Mouse (Mus musculus): ENCODE measurements around the gene Frmd4b. TPM values are rescaled to one million over a fixed set of nuclear protein-coding genes. Genes with fewer than 3 reads are reported as not detected.

Gene Frmd4b
- total RNA-seq, 1 experiment, result 2.1 TPM

DNA sequence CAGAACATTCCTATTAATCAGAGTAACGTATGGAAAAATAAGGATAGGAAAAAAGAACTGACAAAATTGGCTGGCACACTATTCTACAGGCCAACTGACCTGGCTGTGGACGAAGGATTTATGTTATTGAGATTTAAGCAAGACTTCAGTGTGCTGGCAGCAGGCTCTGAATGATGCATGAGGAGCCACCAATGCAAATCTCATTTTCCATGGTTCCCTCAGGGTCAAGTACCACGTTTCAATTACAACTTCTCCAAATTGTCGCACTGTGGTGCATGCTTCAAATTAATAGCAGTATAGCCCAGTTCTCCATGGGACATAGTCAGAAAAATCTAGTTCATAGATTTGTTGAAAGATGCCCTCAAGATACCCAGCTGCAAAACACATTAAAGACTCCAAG, 50.6 kb downstream of the Frmd4b start:
- no peaks in the 10 kb centered on the region for H3K4me1 ChIP-seq (ENCODE audit: control insufficient read depth in 2 of 2, insufficient read depth in 2 of 2, low read length in 2 of 2, poor library complexity in 1 of 2)
- no peak overlapping the region for H3K9ac ChIP-seq (ENCODE audit: insufficient read depth, low read depth, low read length, poor library complexity, severe bottlenecking)
- DNase-seq (ENCODE audit: low read depth, low spot score), result no peak
- in situ Hi-C loops (cut with MboI; ENCODE audit: low sequenced_read_pairs in 2 of 2, unreplicated experiment in 2 of 2), result no loop called here
- no peaks in the 10 kb centered on the region for H3K36me3 ChIP-seq (ENCODE audit: control insufficient read depth, insufficient read depth, low read length, poor library complexity, severe bottlenecking)
- TF ChIP-seq MAFK (IDR thresholded peaks at IDR 0.05; ENCODE audit: insufficient read depth, low read depth, low read length) (no peak), CHD2 (IDR thresholded peaks at IDR 0.05; ENCODE audit: low read depth, low read length) (no peak), ZNF384 (IDR thresholded peaks at IDR 0.05; ENCODE audit: low read depth, low read length) (no peak), ZC3H11A (IDR thresholded peaks at IDR 0.05; ENCODE audit: borderline replicate concordance, low read depth, low read length) (no peak), HCFC1 (IDR thresholded peaks at IDR 0.05; ENCODE audit: borderline replicate concordance, insufficient read depth, low read length) (no peak)
- H3K27ac ChIP-seq (ENCODE audit: insufficient read depth, low read depth, low read length, poor library complexity, severe bottlenecking), result no peak overlapping the region
- no peaks in the 10 kb centered on the region for H3K9me3 ChIP-seq (ENCODE audit: control insufficient read depth, insufficient read depth, low read depth, low read length)
- H3K4me3 ChIP-seq (ENCODE audit: insufficient read depth in 1 of 2, low read depth in 1 of 2, low read length in 2 of 2, poor library complexity in 1 of 2, severe bottlenecking in 1 of 2), result no peak overlapping the region

DNA sequence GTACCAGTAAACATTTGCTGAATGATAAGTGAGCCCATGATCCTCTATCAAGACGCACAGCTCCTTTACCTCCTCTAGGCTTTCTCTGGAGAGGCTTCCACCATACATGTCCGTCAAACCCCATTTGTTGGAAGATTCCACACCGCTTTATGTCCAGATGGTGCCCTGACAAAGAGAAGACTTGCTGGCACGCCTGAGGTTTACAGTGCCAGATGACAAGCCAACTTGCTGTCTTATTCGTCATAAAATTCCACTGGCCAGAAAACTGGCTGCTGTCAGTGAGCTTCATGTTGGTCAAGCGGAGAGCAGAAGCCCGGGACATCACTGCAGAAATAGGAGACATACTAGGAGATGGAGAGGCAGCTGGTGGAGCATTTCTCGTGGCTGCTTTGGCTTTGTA, 60.2 kb downstream of the Frmd4b start:
- Histone ChIP-seq H3K9ac (ENCODE audit: insufficient read depth, low read depth, low read length, poor library complexity, severe bottlenecking) (no peak overlapping the region), H3K36me3 (ENCODE audit: control insufficient read depth, insufficient read depth, low read length, poor library complexity, severe bottlenecking) (no peaks in the 10 kb centered on the region), H3K9me3 (ENCODE audit: control insufficient read depth, insufficient read depth, low read depth, low read length) (no peaks in the 10 kb centered on the region), H3K4me3 (ENCODE audit: insufficient read depth in 1 of 2, low read depth in 1 of 2, low read length in 2 of 2, poor library complexity in 1 of 2, severe bottlenecking in 1 of 2) (no peak overlapping the region), H3K4me1 (ENCODE audit: control insufficient read depth in 2 of 2, insufficient read depth in 2 of 2, low read length in 2 of 2, poor library complexity in 1 of 2) (no peaks in the 10 kb centered on the region), H3K27ac (ENCODE audit: insufficient read depth, low read depth, low read length, poor library complexity, severe bottlenecking) (no peak overlapping the region)
- TF ChIP-seq CHD2 (IDR thresholded peaks at IDR 0.05; ENCODE audit: low read depth, low read length) (no peak), HCFC1 (IDR thresholded peaks at IDR 0.05; ENCODE audit: borderline replicate concordance, insufficient read depth, low read length) (no peak), MAFK (IDR thresholded peaks at IDR 0.05; ENCODE audit: insufficient read depth, low read depth, low read length) (no peak), ZC3H11A (IDR thresholded peaks at IDR 0.05; ENCODE audit: borderline replicate concordance, low read depth, low read length) (no peak), ZNF384 (IDR thresholded peaks at IDR 0.05; ENCODE audit: low read depth, low read length) (no peak)
- no peak for DNase-seq (ENCODE audit: low read depth, low spot score)
- in situ Hi-C loops (cut with MboI; ENCODE audit: low sequenced_read_pairs in 2 of 2, unreplicated experiment in 2 of 2), result no loop called here

DNA sequence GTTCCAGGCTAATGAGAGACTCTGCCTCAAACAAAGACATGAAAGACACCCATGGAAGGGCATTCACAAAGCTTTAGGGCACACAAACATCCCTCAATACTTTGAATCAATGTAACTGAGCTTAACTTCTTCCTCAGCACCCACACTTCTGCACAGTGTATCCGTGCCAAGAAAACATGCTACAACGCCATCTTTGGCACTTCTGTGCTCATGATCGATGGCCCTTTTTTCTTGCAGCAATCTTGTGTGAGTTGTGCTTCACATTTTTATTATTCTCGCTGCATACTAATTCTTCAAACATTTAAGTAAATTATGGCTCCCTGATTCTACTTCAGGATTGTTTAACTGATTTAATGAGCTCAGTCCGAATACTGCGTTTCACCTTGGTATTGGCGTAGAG, 61.7 kb downstream of the Frmd4b start:
- TF ChIP-seq ZNF384 (IDR thresholded peaks at IDR 0.05; ENCODE audit: low read depth, low read length), result no peak
- no peak for TF ChIP-seq CHD2 (IDR thresholded peaks at IDR 0.05; ENCODE audit: low read depth, low read length)
- TF ChIP-seq ZC3H11A (IDR thresholded peaks at IDR 0.05; ENCODE audit: borderline replicate concordance, low read depth, low read length), result no peak
- TF ChIP-seq HCFC1 (IDR thresholded peaks at IDR 0.05; ENCODE audit: borderline replicate concordance, insufficient read depth, low read length), result no peak
- TF ChIP-seq MAFK (IDR thresholded peaks at IDR 0.05; ENCODE audit: insufficient read depth, low read depth, low read length), result no peak
- no peaks in the 10 kb centered on the region for H3K9me3 ChIP-seq (ENCODE audit: control insufficient read depth, insufficient read depth, low read depth, low read length)
- no peak for DNase-seq (ENCODE audit: low read depth, low spot score)
- H3K27ac ChIP-seq (ENCODE audit: insufficient read depth, low read depth, low read length, poor library complexity, severe bottlenecking), result no peak overlapping the region
- in situ Hi-C loops (cut with MboI; ENCODE audit: low sequenced_read_pairs in 2 of 2, unreplicated experiment in 2 of 2), result no loop called here
- no peaks in the 10 kb centered on the region for H3K36me3 ChIP-seq (ENCODE audit: control insufficient read depth, insufficient read depth, low read length, poor library complexity, severe bottlenecking)
- no peak overlapping the region for H3K9ac ChIP-seq (ENCODE audit: insufficient read depth, low read depth, low read length, poor library complexity, severe bottlenecking)
- H3K4me3 ChIP-seq (ENCODE audit: insufficient read depth in 1 of 2, low read depth in 1 of 2, low read length in 2 of 2, poor library complexity in 1 of 2, severe bottlenecking in 1 of 2), result no peak overlapping the region
- H3K4me1 ChIP-seq (ENCODE audit: control insufficient read depth in 2 of 2, insufficient read depth in 2 of 2, low read length in 2 of 2, poor library complexity in 1 of 2), result no peaks in the 10 kb centered on the region

DNA sequence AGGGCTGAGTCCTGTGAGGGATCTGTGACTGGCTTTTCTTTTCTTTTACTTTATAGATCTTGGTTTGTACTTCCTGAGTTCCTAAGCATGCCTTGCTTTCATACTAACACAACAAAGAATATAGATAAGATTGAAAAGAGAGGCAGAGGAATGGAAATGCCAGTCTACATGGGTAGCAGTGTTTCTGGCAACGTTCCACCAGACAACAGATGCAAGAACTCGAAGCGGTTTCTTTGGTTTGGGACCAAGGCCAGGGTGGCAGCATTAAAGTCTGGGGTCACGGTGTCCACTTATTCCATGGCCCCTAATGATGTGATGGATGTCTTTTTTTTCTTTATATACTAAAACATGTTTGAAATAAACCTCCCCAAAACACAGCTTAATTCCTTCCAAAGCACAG, 63.9 kb downstream of the Frmd4b start:
- Histone ChIP-seq H3K36me3 (ENCODE audit: control insufficient read depth, insufficient read depth, low read length, poor library complexity, severe bottlenecking) (no peaks in the 10 kb centered on the region), H3K4me3 (ENCODE audit: insufficient read depth in 1 of 2, low read depth in 1 of 2, low read length in 2 of 2, poor library complexity in 1 of 2, severe bottlenecking in 1 of 2) (no peak overlapping the region), H3K9me3 (ENCODE audit: control insufficient read depth, insufficient read depth, low read depth, low read length) (no peaks in the 10 kb centered on the region), H3K4me1 (ENCODE audit: control insufficient read depth in 2 of 2, insufficient read depth in 2 of 2, low read length in 2 of 2, poor library complexity in 1 of 2) (no peaks in the 10 kb centered on the region), H3K27ac (ENCODE audit: insufficient read depth, low read depth, low read length, poor library complexity, severe bottlenecking) (no peak overlapping the region), H3K9ac (ENCODE audit: insufficient read depth, low read depth, low read length, poor library complexity, severe bottlenecking) (no peak overlapping the region)
- in situ Hi-C loops (cut with MboI; ENCODE audit: low sequenced_read_pairs in 2 of 2, unreplicated experiment in 2 of 2), result no loop called here
- TF ChIP-seq MAFK (IDR thresholded peaks at IDR 0.05; ENCODE audit: insufficient read depth, low read depth, low read length) (no peak), HCFC1 (IDR thresholded peaks at IDR 0.05; ENCODE audit: borderline replicate concordance, insufficient read depth, low read length) (no peak), CHD2 (IDR thresholded peaks at IDR 0.05; ENCODE audit: low read depth, low read length) (no peak), ZNF384 (IDR thresholded peaks at IDR 0.05; ENCODE audit: low read depth, low read length) (no peak), ZC3H11A (IDR thresholded peaks at IDR 0.05; ENCODE audit: borderline replicate concordance, low read depth, low read length) (no peak)
- no peak for DNase-seq (ENCODE audit: low read depth, low spot score)

DNA sequence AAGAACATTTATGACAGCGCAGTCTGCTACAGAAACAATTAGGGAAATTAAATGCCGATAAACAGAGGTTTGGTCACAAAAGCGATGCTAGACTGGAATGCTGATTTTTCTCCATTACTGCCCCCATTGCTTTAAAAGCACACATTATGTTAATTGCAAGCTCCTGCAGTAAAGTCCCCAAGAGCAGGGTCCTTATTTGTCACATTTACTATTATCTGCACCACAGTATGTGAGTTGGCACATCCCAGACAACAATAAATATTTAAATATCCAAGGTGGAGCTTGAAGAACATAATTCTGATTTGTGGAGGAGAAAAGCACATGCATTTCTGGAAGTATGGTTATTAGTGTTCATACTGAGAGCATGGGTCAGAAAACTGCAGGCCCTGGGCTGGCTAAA, 64.8 kb downstream of the Frmd4b start:
- Histone ChIP-seq H3K27ac (ENCODE audit: insufficient read depth, low read depth, low read length, poor library complexity, severe bottlenecking) (no peak overlapping the region), H3K9me3 (ENCODE audit: control insufficient read depth, insufficient read depth, low read depth, low read length) (no peaks in the 10 kb centered on the region), H3K36me3 (ENCODE audit: control insufficient read depth, insufficient read depth, low read length, poor library complexity, severe bottlenecking) (no peaks in the 10 kb centered on the region), H3K9ac (ENCODE audit: insufficient read depth, low read depth, low read length, poor library complexity, severe bottlenecking) (no peak overlapping the region), H3K4me3 (ENCODE audit: insufficient read depth in 1 of 2, low read depth in 1 of 2, low read length in 2 of 2, poor library complexity in 1 of 2, severe bottlenecking in 1 of 2) (no peak overlapping the region), H3K4me1 (ENCODE audit: control insufficient read depth in 2 of 2, insufficient read depth in 2 of 2, low read length in 2 of 2, poor library complexity in 1 of 2) (no peaks in the 10 kb centered on the region)
- DNase-seq (ENCODE audit: low read depth, low spot score), result no peak
- in situ Hi-C loops (cut with MboI; ENCODE audit: low sequenced_read_pairs in 2 of 2, unreplicated experiment in 2 of 2), result no loop called here
- TF ChIP-seq ZNF384 (IDR thresholded peaks at IDR 0.05; ENCODE audit: low read depth, low read length), result no peak
- TF ChIP-seq MAFK (IDR thresholded peaks at IDR 0.05; ENCODE audit: insufficient read depth, low read depth, low read length), result no peak
- TF ChIP-seq HCFC1 (IDR thresholded peaks at IDR 0.05; ENCODE audit: borderline replicate concordance, insufficient read depth, low read length), result no peak
- TF ChIP-seq ZC3H11A (IDR thresholded peaks at IDR 0.05; ENCODE audit: borderline replicate concordance, low read depth, low read length), result no peak
- no peak for TF ChIP-seq CHD2 (IDR thresholded peaks at IDR 0.05; ENCODE audit: low read depth, low read length)
